24 mouse cellular contexts compared by ENCODE assay signal in genomic region chr10:104214527-104214926, GRCm38 (mm10). TPM values are rescaled to one million over a fixed set of nuclear protein-coding genes. Genes with fewer than 3 reads are reported as not detected.
"Had no signal": no experiment of that assay in that cellular context is flagged by ENCODE, and none has a peak within 500 bp of the region (broad histone marks: within the 10 kb centered on the region; RNA-seq: fewer than 3 reads in every experiment).

No protein-coding gene starts in this region.

- H3K36me3 ChIP-seq: liver, embryonic 13.5 days; liver, embryonic 15.5 days; lung, embryonic 15.5 days; midbrain, embryonic 13.5 days; stomach, embryonic 15.5 days had no signal

- H3K4me1 ChIP-seq: liver, embryonic 13.5 days; liver, embryonic 15.5 days; lung, embryonic 15.5 days; megakaryocyte, embryonic 14.5 days; midbrain, embryonic 13.5 days; stomach, embryonic 15.5 days had no signal

- H3K9me3 ChIP-seq: liver, embryonic 13.5 days; liver, embryonic 15.5 days; lung, embryonic 15.5 days; midbrain, embryonic 13.5 days; stomach, embryonic 15.5 days had no signal

- H3K4me2 ChIP-seq: liver, embryonic 13.5 days; liver, embryonic 15.5 days; lung, embryonic 15.5 days; midbrain, embryonic 11.5 days; midbrain, embryonic 13.5 days; stomach, embryonic 15.5 days had no signal

- H3K4me3 ChIP-seq: liver, embryonic 13.5 days; liver, embryonic 15.5 days; lung, embryonic 15.5 days; megakaryocyte, embryonic 14.5 days; midbrain, embryonic 13.5 days; stomach, embryonic 15.5 days had no signal

- ATAC-seq: liver, postnatal 0 days; lung, postnatal 0 days had no signal

- H3K9ac ChIP-seq: liver, embryonic 13.5 days; liver, embryonic 15.5 days; liver, postnatal 0 days; lung, embryonic 15.5 days; midbrain, embryonic 13.5 days; stomach, embryonic 15.5 days had no signal

- H3K27ac ChIP-seq: liver, embryonic 13.5 days; liver, embryonic 15.5 days; lung, embryonic 15.5 days; macrophage; midbrain, embryonic 13.5 days; stomach, embryonic 15.5 days; stomach, postnatal 0 days had no signal

- DNase-seq: liver, embryonic 13.5 days; liver, postnatal 0 days; lung, adult 2 months; lung, postnatal 14 days; lung, postnatal 36 days; right cerebral cortex, postnatal 14 days; thymus, adult 2 months; thymus, postnatal 25 days; thymus, postnatal 4 days had no signal

- H3K27me3 ChIP-seq: liver, embryonic 13.5 days; liver, embryonic 15.5 days; lung, embryonic 15.5 days; megakaryocyte, embryonic 14.5 days; midbrain, embryonic 13.5 days; stomach, embryonic 15.5 days had no signal

RNA-seq across cellular contexts. Expression of gene Gm4340, which starts 20.7 kb away (rescaled TPM):
- polyA plus RNA-seq: liver, embryonic 13.5 days; liver, embryonic 15.5 days; liver, postnatal 0 days; lung, adult 2 months; lung, embryonic 15.5 days; lung, postnatal 0 days; macrophage; midbrain, embryonic 11.5 days; midbrain, embryonic 13.5 days; midbrain, postnatal 0 days; neural tube, embryonic 11.5 days; neural tube, embryonic 14.5 days; spleen, adult 2 months; stomach, embryonic 15.5 days; stomach, postnatal 0 days; testis, adult 2 months; thymus, adult 2 months; urinary bladder, adult 2 months had no signal

RNA-seq across cellular contexts. Expression of gene Gm20765, which starts 29.2 kb away (rescaled TPM):
- polyA plus RNA-seq: liver, embryonic 13.5 days; liver, embryonic 15.5 days; liver, postnatal 0 days; lung, adult 2 months; lung, embryonic 15.5 days; lung, postnatal 0 days; macrophage; midbrain, embryonic 11.5 days; midbrain, embryonic 13.5 days; midbrain, postnatal 0 days; neural tube, embryonic 11.5 days; neural tube, embryonic 14.5 days; spleen, adult 2 months; stomach, embryonic 15.5 days; stomach, postnatal 0 days; testis, adult 2 months; thymus, adult 2 months; urinary bladder, adult 2 months had no signal

RNA-seq across cellular contexts. Expression of gene Gm21312, which starts 37.7 kb away (rescaled TPM):
- polyA plus RNA-seq: liver, embryonic 13.5 days; liver, embryonic 15.5 days; liver, postnatal 0 days; lung, adult 2 months; lung, embryonic 15.5 days; lung, postnatal 0 days; macrophage; midbrain, embryonic 11.5 days; midbrain, embryonic 13.5 days; midbrain, postnatal 0 days; neural tube, embryonic 11.5 days; neural tube, embryonic 14.5 days; spleen, adult 2 months; stomach, embryonic 15.5 days; stomach, postnatal 0 days; testis, adult 2 months; thymus, adult 2 months; urinary bladder, adult 2 months had no signal

RNA-seq across cellular contexts. Expression of gene Gm21304, which starts 46.2 kb away (rescaled TPM):
- polyA plus RNA-seq: liver, embryonic 13.5 days; liver, embryonic 15.5 days; liver, postnatal 0 days; lung, adult 2 months; lung, embryonic 15.5 days; lung, postnatal 0 days; macrophage; midbrain, embryonic 11.5 days; midbrain, embryonic 13.5 days; midbrain, postnatal 0 days; neural tube, embryonic 11.5 days; neural tube, embryonic 14.5 days; spleen, adult 2 months; stomach, embryonic 15.5 days; stomach, postnatal 0 days; testis, adult 2 months; thymus, adult 2 months; urinary bladder, adult 2 months had no signal

RNA-seq across cellular contexts. Expression of gene Gm8764, which starts 54.7 kb away (rescaled TPM):
- polyA plus RNA-seq: liver, embryonic 13.5 days; liver, embryonic 15.5 days; liver, postnatal 0 days; lung, adult 2 months; lung, embryonic 15.5 days; lung, postnatal 0 days; macrophage; midbrain, embryonic 11.5 days; midbrain, embryonic 13.5 days; midbrain, postnatal 0 days; neural tube, embryonic 11.5 days; neural tube, embryonic 14.5 days; spleen, adult 2 months; stomach, embryonic 15.5 days; stomach, postnatal 0 days; testis, adult 2 months; thymus, adult 2 months; urinary bladder, adult 2 months had no signal
